Mouse (Mus musculus) neural tube, embryonic 11.5 days (tissue): ENCODE measurements around the gene Rhot2. TPM values are rescaled to one million over a fixed set of nuclear protein-coding genes. Genes with fewer than 3 reads are reported as not detected.

Experiments
- ATAC-seq: fragments of 200-750 bp; cut with Nextera tagmentation; 2 replicates; pipeline ENCODE4 v1.8.0; 2017; ENCODE audit warnings: moderate number of reproducible peaks, mild to moderate bottlenecking, moderate TSS enrichment, moderate library complexity; ENCODE audit not compliant: insufficient read depth, low FRiP score, low TSS enrichment
- DNase-seq: peaks from one replicate; pipeline ENCODE4 v3.0.0-alpha.2; 2015; ENCODE audit warnings: low spot score
- H3K27ac ChIP-seq: fragments of 300-500 bp; sonication (generic); 2 replicates; pipeline ENCODE4 v1.5.1; 2014; ENCODE audit warnings: low read depth, mild to moderate bottlenecking, low read length
- H3K27me3 ChIP-seq: fragments of 300-500 bp; sonication (generic); 2 replicates; pipeline ENCODE4 v1.6.1; 2014; ENCODE audit warnings: mild to moderate bottlenecking, low read length, mixed read lengths; ENCODE audit not compliant: control insufficient read depth, insufficient read depth
- H3K36me3 ChIP-seq: fragments of 300-500 bp; sonication (generic); 2 replicates; pipeline ENCODE4 v1.6.1; 2014; ENCODE audit warnings: mild to moderate bottlenecking, low read length, moderate library complexity, mixed read lengths; ENCODE audit not compliant: control insufficient read depth, insufficient read depth
- H3K4me1 ChIP-seq: fragments of 300-500 bp; sonication (generic); 2 replicates; pipeline ENCODE4 v1.6.1; 2014; ENCODE audit warnings: low read length, mixed read lengths; ENCODE audit not compliant: control insufficient read depth, insufficient read depth
- H3K4me2 ChIP-seq: fragments of 300-500 bp; sonication (generic); 2 replicates; pipeline ENCODE4 v1.6.1; 2014; ENCODE audit warnings: low read depth, mild to moderate bottlenecking, moderate library complexity
- H3K4me3 ChIP-seq: fragments of 300-500 bp; sonication (generic); 2 replicates; pipeline ENCODE4 v1.5.1; 2014; ENCODE audit warnings: low read depth, low read length
- H3K9ac ChIP-seq: fragments of 300-500 bp; sonication (generic); 2 replicates; pipeline ENCODE4 v1.6.1; 2014; ENCODE audit warnings: mild to moderate bottlenecking, low read length
- H3K9me3 ChIP-seq: fragments of 300-500 bp; sonication (generic); 2 replicates; pipeline ENCODE4 v1.6.1; 2016; ENCODE audit warnings: low read length; ENCODE audit not compliant: control insufficient read depth
- WGBS: fragments of 180-500 bp; shearing (Covaris S2); extraction: QIAGEN DNeasy Blood & Tissue Kit; methylation state at CpG from one replicate; pipeline ENCODE4 v1.1.7; 2014; 5-methylcytosine and 5-hydroxymethylcytosine counted together
- polyA plus RNA-seq: library from polyadenylated mRNA; unstranded; fragments of >200 nt; fragmentation: Nextera tagmentation; extraction: Ambion mirVana; gene quantifications from 2 replicates; pipeline ENCODE4 v1.2.1, GENCODE M21; 2014

Rhot2 gene
- polyA plus RNA-seq, 1 experiment from 2014 or later = 8.6 TPM

DNA sequence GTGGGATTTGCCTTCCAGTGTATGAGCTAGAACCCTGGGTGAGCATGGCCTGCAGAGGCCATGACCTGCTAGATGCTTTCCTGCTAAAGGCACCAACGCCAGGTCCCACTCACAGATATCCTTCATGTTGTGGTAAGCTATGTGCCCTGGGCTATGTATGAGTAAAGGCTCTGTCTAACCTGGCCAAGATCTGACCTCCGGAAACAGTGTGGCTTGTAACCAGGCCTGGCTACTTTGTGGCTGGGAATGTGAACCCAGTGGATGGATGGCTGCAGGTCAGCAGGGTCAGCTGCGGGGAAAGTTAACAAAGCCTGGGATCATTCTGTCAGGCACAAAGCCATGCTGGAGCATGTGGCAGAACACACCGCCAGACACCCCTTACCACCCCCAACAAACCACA, 37.0 kb upstream of the Rhot2 start:
- Histone ChIP-seq H3K4me2 (no peak overlapping the region), H3K9me3 (no peaks in the 10 kb centered on the region), H3K27ac (peak overlapping the region; percentile 68), H3K36me3 (peaks cover 9% of the 10 kb centered on the region; the same call in 1 of the 2 replicates), H3K4me3 (no peak overlapping the region), H3K27me3 (no peaks in the 10 kb centered on the region), H3K9ac (0 out of 2 replicates have a peak overlapping the region, but pooled peaks have one; percentile 15), H3K4me1 (peaks cover 16% of the 10 kb centered on the region)
- DNase-seq = peak; percentile 40
- 11% methylated on average over 4 of the region's 4 CpGs for WGBS
- no peak for ATAC-seq

DNA sequence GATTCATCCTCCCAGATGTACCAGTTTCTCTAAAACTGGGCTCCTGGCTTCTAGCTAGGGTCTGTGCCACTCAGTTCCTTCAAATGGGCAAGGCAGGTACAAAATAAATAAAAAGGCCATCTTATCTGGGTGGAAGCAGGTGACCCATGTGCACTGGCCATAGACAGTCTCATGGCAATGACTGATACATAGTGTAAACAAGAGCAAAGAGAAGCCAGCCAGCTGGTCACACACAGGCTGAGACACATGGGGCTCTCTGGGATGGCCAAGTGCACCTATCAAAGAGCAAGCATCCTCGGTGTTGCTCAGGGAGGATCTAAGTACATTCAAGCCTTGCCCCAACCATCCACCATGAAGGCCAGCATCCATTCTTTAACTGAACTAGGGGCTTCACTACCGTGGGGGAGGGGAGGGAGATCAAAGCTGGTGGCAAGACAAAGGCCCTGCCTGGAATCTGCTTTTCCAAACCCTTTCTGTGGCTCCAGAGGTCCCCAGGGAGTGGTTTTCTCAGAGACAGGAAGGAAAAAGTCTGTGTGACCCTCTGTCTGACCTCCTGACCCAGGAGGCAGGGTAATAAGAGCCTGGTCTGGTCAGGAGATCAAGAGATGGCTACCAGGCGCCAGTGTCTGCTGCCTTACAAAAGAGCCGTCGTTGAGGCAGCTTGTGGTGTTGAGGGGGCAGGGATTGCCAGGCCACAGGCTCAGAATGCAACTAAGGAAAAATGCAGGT, 36.4 kb upstream of the Rhot2 start:
- DNase-seq (peak; percentile 67), ATAC-seq (no peak)
- Histone ChIP-seq H3K27ac (peak overlapping the region; percentile 68), H3K4me1 (peaks cover 21% of the 10 kb centered on the region), H3K4me2 (0 out of 2 replicates have a peak overlapping the region, but pooled peaks have one; percentile 6), H3K9ac (peak overlapping the region; percentile 15; the same call in 1 of the 2 replicates), H3K4me3 (no peak overlapping the region), H3K9me3 (no peaks in the 10 kb centered on the region), H3K27me3 (no peaks in the 10 kb centered on the region), H3K36me3 (peaks cover 9% of the 10 kb centered on the region; the same call in 1 of the 2 replicates)
- WGBS = 5% methylated on average over 5 of the region's 5 CpGs

DNA sequence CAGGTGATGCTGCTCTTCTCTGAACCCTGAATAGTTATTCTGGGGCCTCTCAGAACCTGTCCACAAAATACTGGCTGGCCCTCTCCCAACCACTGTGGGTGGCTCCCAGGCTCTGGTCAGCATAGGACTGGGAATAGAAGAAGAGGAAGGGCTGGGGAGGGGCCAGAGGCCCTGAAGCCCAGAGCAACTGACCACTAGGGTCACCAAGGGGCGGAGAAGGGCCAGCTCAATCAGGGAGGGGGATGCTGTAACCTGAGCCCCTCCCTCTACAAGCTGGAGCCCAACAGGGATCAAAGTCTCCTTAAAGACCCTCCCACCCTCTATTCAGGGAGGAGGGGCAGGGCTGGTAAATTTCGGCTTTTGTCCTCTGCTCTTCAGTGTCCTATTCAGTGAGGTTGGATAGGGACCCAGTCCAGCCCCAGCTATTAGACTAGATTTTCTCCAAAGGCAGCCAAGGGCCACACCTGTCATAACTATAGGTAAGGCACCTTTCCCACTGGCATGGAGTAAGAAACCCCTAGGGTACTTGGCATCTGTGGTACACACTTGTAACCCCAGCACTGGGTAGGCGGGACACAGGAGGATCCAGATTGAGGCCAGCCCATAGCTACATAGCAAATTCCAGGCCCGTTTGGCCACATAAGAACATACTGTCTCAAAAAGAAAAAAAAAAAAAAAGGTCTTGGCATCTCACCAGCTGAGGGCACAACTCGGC, 35.7 kb upstream of the Rhot2 start, which contains the start of gene Wfikkn1:
TSS of gene Wfikkn1 (minus strand) at position 663 of the 715 bp plus-strand sequence.
- Histone ChIP-seq H3K36me3 (peaks cover 9% of the 10 kb centered on the region; the same call in 1 of the 2 replicates), H3K27ac (peak within 1 kb of the TSS; percentile 68), H3K9ac (peak within 1 kb of the TSS; percentile 15; the same call in 1 of the 2 replicates), H3K4me3 (no peak within 1 kb of the TSS), H3K4me2 (0 out of 2 replicates have a peak within 1 kb of the TSS, but pooled peaks have one; percentile 6), H3K4me1 (peaks cover 25% of the 10 kb centered on the region), H3K9me3 (no peaks in the 10 kb centered on the region), H3K27me3 (no peaks in the 10 kb centered on the region)
- 10% methylated on average over 5 of the region's 5 CpGs for WGBS
- no peak for ATAC-seq
- no peak for DNase-seq

DNA sequence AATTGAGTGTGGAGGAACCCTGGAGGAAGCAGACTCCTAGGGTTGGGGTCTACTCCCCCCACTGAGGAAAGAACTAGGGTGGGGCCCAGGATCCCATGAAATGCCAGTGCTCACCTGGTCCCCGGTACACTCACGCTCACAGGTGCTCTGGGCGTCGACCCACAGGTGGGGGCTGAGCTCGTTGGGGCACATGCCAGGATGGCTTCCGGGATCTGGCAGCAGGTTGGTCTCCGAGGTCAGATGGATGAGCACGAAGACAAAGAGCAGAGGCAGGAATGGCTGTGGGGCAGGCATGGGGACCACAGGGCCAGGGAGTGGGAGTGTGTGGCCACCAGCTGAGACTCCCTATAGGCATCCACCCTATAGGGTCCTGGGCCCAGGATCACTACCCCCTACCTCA, 35.1 kb upstream of the Rhot2 start:
- DNase-seq (no peak), ATAC-seq (no peak)
- Histone ChIP-seq H3K36me3 (peaks cover 9% of the 10 kb centered on the region; the same call in 1 of the 2 replicates), H3K27me3 (no peaks in the 10 kb centered on the region), H3K9ac (no peak overlapping the region), H3K27ac (no peak overlapping the region), H3K9me3 (no peaks in the 10 kb centered on the region), H3K4me2 (no peak overlapping the region), H3K4me1 (peaks cover 25% of the 10 kb centered on the region), H3K4me3 (no peak overlapping the region)
- 64% methylated on average over 8 of the region's 8 CpGs for WGBS

DNA sequence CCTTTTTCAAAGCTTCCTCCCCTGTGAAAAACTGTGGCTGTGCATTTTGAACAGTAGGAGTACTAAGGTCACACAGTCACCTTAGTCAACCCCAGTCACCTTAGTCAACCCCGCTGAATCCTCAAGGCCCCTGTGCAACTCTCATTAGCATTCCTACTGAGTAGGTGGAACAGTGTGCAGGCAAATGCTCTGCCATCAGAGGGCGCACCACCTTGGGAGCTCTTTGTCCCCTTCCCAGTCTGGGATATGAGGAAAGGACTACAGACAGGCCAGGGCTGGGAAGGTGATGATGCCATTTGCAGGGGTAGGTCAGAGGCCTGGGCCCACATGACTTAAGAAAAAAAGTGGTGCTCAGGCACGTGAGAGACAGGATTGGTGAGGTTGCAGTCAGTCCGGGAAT, 34.6 kb upstream of the Rhot2 start:
- Histone ChIP-seq H3K4me1 (peaks cover 25% of the 10 kb centered on the region), H3K27ac (no peak overlapping the region)
- peak; percentile 33 for DNase-seq

DNA sequence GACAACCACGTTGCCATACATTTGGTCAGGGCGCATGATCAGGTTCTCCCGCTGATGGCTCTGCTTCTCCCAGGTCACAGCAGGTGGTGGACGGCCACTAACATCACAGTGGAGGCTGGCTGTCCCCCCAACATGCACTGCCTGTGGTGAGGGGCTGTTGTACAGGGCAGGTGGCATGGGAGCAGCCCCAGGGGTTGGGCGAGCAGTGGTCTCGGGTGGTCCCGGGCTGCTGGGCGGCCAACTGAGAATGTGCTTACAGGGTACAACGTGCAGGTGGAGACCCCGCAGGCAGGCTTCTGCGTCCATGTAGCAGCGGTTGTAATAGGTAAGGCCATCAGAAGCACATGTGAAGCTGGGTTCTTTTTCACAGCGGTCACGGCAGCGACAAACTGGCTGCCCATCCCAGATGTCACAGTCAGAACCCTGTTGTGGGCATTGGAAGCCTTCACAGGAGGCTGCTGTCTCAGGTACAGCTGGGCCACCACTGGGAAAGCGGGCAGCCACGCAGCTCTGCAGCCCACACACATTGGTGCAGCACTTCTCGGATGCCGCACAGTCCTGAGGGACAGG, 34.0 kb upstream of the Rhot2 start:
- Histone ChIP-seq H3K27ac (no peak overlapping the region), H3K4me1 (peaks cover 29% of the 10 kb centered on the region), H3K4me3 (no peak overlapping the region), H3K4me2 (no peak overlapping the region), H3K9me3 (no peaks in the 10 kb centered on the region), H3K36me3 (peaks cover 9% of the 10 kb centered on the region; the same call in 1 of the 2 replicates), H3K27me3 (no peaks in the 10 kb centered on the region), H3K9ac (no peak overlapping the region)
- no peak for ATAC-seq
- 84% methylated on average over 19 of the region's 19 CpGs for WGBS
- no peak for DNase-seq

More for the DNA sequence above, 34.6 kb upstream of the Rhot2 start:
- H3K9me3 ChIP-seq = no peaks in the 10 kb centered on the region
- no peak overlapping the region for H3K4me2 ChIP-seq
- ATAC-seq = no peak
- H3K4me3 ChIP-seq = no peak overlapping the region
- H3K9ac ChIP-seq = no peak overlapping the region
- H3K36me3 ChIP-seq = peaks cover 9% of the 10 kb centered on the region; the same call in 1 of the 2 replicates
- H3K27me3 ChIP-seq = no peaks in the 10 kb centered on the region
- 41% methylated on average over 4 of the region's 4 CpGs for WGBS

DNA sequence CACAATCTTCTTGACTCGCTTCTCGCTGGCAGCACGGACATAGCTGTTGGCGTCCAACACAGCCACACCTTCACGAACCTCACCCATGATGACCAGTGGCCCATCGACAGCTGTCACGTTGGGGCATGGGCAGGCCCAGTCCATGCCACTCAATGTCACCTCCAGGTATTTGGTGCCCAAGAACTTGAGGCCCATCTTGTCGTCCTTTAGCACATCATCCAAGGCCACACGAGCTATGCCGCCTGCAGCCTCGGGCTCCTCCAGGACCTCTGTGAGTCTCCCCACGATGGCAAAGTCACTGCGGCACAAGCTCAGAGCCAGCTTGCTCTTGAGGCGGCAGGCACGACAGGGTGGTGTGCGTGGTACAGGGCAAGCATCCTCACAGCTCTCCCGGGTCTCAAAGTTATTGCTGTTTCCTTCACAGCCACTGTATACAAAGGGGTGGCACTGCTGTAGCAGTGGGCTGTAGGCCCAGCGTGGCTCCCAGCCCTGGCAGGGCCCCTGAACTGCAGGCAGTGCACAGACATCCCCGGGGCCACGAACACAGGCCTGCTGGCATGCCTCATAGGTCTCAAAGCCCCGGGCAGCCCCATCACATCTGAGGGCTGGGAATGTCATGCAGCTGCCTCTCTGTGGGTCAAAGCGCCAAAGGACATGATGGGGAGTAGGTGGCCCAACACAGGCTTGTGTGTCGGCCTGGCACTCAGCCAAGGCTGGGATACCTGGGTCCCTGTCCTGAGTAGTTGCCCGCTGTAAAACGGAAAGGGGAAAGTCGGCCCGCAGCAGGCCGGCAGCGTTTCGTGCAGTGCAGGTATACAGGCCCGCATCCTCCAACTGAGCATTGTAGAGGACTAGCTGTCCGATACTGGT, 33.3 kb upstream of the Rhot2 start:
- Histone ChIP-seq H3K27ac (no peak overlapping the region), H3K4me1 (peaks cover 29% of the 10 kb centered on the region), H3K9me3 (no peaks in the 10 kb centered on the region), H3K27me3 (no peaks in the 10 kb centered on the region), H3K4me3 (no peak overlapping the region), H3K9ac (peak overlapping the region; percentile 5; the same call in 1 of the 2 replicates), H3K36me3 (peaks cover 7% of the 10 kb centered on the region; the same call in 1 of the 2 replicates), H3K4me2 (no peak overlapping the region)
- no peak for ATAC-seq
- WGBS = 93% methylated on average over 32 of the region's 32 CpGs
- no peak for DNase-seq

DNA sequence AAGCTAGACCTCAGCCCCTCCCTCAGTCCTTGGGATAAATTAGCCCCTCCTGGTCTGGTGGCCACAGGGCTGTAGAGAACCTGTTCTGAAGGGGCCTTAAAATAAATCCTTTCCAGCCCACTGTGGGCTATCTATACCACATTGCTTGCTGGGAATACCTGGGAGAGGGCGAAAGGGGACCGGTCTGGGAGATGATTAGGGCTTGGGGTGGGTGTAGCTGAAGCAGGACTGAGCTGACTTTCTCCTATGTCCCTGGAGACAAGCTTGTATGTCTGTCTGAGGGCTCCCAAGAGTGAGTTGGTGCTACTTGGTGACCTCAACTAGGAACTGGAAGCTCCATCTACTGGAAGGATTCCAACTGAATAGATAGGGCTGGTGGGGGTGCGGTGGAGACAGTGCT, 32.4 kb upstream of the Rhot2 start:
- no peak for ATAC-seq
- H3K4me1 ChIP-seq = peaks cover 29% of the 10 kb centered on the region
- H3K27me3 ChIP-seq = no peaks in the 10 kb centered on the region
- peaks cover 7% of the 10 kb centered on the region; the same call in 1 of the 2 replicates for H3K36me3 ChIP-seq
- DNase-seq = no peak
- H3K4me2 ChIP-seq = no peak overlapping the region
- H3K27ac ChIP-seq = no peak overlapping the region
- no peak overlapping the region for H3K9ac ChIP-seq
- H3K4me3 ChIP-seq = no peak overlapping the region
- H3K9me3 ChIP-seq = no peaks in the 10 kb centered on the region
- 92% methylated on average over 3 of the region's 3 CpGs for WGBS
